Mouse (Mus musculus) midbrain, embryonic 13.5 days (tissue): ENCODE measurements around the gene Col13a1. TPM values are rescaled to one million over a fixed set of nuclear protein-coding genes. Genes with fewer than 3 reads are reported as not detected.

Source experiments
- ATAC-seq: fragments of 200-750 bp; cut with Nextera tagmentation; 2 replicates; pipeline ENCODE4 v1.8.0; 2017; ENCODE audit warnings: mild to moderate bottlenecking, moderate TSS enrichment, moderate library complexity
- H3K27ac ChIP-seq: fragments of 300-500 bp; sonication (generic); 2 replicates; pipeline ENCODE4 v1.5.1; 2015; ENCODE audit warnings: inconsistent platforms, mild to moderate bottlenecking, moderate library complexity
- H3K27me3 ChIP-seq: fragments of 300-500 bp; sonication (generic); 2 replicates; pipeline ENCODE4 v1.6.1; 2015; ENCODE audit warnings: mild to moderate bottlenecking, inconsistent platforms
- H3K36me3 ChIP-seq: fragments of 300-500 bp; sonication (generic); 2 replicates; pipeline ENCODE4 v1.6.1; 2015; ENCODE audit warnings: mild to moderate bottlenecking, inconsistent platforms
- H3K4me1 ChIP-seq: fragments of 300-500 bp; sonication (generic); replicated peaks from 2 replicates; pipeline ENCODE4 v1.6.1; 2015; ENCODE audit warnings: inconsistent platforms
- H3K4me2 ChIP-seq: fragments of 300-500 bp; sonication (generic); replicated peaks from 2 replicates; pipeline ENCODE4 v1.6.1; 2015; ENCODE audit warnings: moderate library complexity, mild to moderate bottlenecking, inconsistent platforms
- H3K4me3 ChIP-seq: fragments of 300-500 bp; sonication (generic); replicated peaks from 2 replicates; pipeline ENCODE4 v1.5.1; 2015; ENCODE audit warnings: mild to moderate bottlenecking, inconsistent platforms
- H3K9ac ChIP-seq: fragments of 300-500 bp; sonication (generic); replicated peaks from 2 replicates; pipeline ENCODE4 v1.6.1; 2015; ENCODE audit warnings: mild to moderate bottlenecking, inconsistent platforms
- H3K9me3 ChIP-seq: fragments of 300-500 bp; sonication (generic); 2 replicates; pipeline ENCODE4 v1.6.1; 2016; ENCODE audit warnings: mild to moderate bottlenecking, inconsistent platforms
- WGBS: fragments of 180-500 bp; shearing (Covaris S2); methylation state at CpG from one replicate; pipeline ENCODE4 v1.1.7; 2015; 5-methylcytosine and 5-hydroxymethylcytosine counted together
- polyA plus RNA-seq: library from polyadenylated mRNA; unstranded; fragments of >200 nt; fragmentation: Nextera tagmentation; extraction: Ambion mirVana; gene quantifications from 2 replicates; pipeline ENCODE4 v1.2.1, GENCODE M21; 2015

Gene Col13a1
- polyA plus RNA-seq, 1 experiment from 2014 or later, result 1.2 TPM

DNA sequence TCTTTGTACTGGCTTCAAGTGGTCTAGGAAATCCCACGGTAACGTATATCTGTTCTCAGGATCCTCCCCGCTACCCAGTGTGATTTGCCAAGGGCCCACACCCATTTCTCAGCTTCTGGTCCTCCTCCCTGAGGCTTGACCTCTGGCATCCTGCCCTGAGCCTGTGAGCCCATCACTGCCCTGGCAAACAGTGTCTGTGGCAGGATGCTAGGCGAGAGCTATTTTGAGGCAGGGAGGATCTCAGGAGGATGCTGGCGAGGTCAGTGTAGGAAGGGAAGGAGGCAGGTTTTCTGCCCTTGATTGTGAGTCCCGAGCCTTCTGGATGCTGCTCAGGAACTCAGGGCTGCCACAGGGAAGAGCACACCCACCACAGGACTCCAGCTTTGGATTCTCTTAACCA lies 22.2 kb downstream of the Col13a1 start:
- no peak overlapping the region for H3K9ac ChIP-seq
- H3K4me2 ChIP-seq, result no peak overlapping the region
- H3K9me3 ChIP-seq, result no peaks in the 10 kb centered on the region
- no peaks in the 10 kb centered on the region for H3K4me1 ChIP-seq
- no peak overlapping the region for H3K27ac ChIP-seq
- H3K36me3 ChIP-seq, result no peaks in the 10 kb centered on the region
- H3K4me3 ChIP-seq, result no peak overlapping the region
- 77% methylated on average over 6 of the region's 6 CpGs for WGBS
- no peak for ATAC-seq
- H3K27me3 ChIP-seq, result no peaks in the 10 kb centered on the region

DNA sequence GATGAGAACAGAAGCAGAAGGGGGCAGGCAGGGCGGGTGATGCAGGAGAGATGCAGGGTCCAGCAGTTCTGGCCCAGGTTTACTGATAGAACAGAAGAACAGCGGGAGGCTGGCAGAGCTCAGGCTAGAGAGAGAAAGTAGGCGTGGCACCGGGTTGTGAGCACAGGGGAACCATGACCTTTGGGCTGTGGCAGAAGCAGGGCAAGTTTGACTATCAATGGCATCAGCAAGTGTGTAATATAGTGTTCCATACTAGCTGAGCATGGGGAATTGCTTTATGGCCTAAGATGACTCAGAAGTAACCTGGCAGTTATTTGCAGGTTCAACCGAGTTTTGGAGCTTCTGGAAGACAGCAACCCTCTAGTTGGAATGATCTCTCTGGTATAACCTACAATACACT lies 25.0 kb downstream of the Col13a1 start:
- no peak for ATAC-seq
- no peak overlapping the region for H3K4me2 ChIP-seq

DNA sequence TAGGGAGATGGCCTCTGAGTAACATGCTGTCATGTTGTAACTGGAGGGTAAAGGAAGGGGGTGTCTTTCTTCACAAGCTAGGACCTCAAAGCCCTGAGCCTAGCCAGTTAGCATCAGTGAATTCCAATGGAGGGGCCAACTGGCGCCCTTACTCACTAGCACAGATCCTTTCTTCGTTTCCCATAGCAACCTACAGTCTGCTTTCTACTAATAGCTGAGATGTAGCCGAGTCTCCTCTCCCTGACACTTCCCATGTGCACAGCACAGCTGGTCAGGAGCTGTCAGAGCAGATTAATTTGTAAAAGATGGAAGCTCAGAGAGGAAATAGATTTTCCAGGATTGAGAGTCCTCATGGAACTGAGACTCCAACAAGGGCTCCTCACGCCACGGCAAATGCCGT lies 29.4 kb downstream of the Col13a1 start:
- Histone ChIP-seq H3K4me2 (no peak overlapping the region), H3K4me3 (no peak overlapping the region), H3K9ac (no peak overlapping the region), H3K9me3 (no peaks in the 10 kb centered on the region), H3K27ac (0 out of 2 replicates have a peak overlapping the region, but pooled peaks have one; percentile 10), H3K27me3 (no peaks in the 10 kb centered on the region), H3K4me1 (peaks cover 10% of the 10 kb centered on the region), H3K36me3 (no peaks in the 10 kb centered on the region)
- peak; percentile 58; the same call in 1 of the 2 replicates for ATAC-seq
- WGBS, result 47% methylated on average over 6 of the region's 6 CpGs

More for the DNA sequence above, 25.0 kb downstream of the Col13a1 start:
- H3K36me3 ChIP-seq, result no peaks in the 10 kb centered on the region
- no peak overlapping the region for H3K27ac ChIP-seq
- no peak overlapping the region for H3K9ac ChIP-seq
- no peaks in the 10 kb centered on the region for H3K27me3 ChIP-seq
- no peak overlapping the region for H3K4me3 ChIP-seq
- H3K4me1 ChIP-seq, result peaks cover 10% of the 10 kb centered on the region
- no peaks in the 10 kb centered on the region for H3K9me3 ChIP-seq
- 53% methylated on average over 5 of the region's 5 CpGs for WGBS

DNA sequence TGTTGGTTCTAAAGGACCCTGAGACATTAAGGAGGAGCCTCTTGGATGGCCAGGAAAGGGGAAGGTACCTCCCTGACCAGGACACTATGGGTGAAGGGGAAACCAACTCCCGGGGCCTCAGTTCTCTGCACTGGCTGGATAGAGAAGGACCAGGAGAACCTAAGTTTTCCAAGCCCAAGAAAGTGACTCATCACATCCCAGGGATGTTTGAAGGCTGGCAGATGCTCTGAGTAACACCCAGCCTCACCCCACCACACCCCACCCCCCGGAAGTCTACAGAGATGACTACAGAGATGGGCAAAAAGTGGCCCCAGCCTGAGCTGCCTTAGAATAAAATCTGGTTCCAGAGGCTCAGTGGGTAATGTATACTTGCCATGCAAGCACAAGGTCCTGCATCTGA lies 34.5 kb downstream of the Col13a1 start:
- Histone ChIP-seq H3K27ac (no peak overlapping the region), H3K27me3 (no peaks in the 10 kb centered on the region)
- WGBS, result 87% methylated on average over 2 of the region's 2 CpGs

DNA sequence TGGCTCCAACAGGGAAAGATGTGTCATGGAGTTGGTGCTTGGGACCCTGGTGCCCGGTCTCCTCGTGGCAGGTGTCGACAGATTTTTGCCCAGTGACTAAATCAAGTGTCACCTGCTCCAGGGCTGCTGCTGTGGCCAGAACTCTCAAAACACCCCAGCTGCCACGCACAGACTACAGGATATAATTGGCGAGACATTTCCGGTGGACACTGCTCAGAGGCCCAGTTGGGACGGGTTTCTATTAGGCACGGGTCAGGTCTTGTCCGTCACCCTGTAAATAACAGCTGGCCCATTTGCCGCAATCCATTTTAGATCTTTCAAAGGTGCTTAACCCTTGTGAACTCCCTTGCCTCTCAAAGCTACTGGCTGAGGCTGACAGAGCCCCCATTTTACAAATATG lies 35.4 kb downstream of the Col13a1 start:
- no peak overlapping the region for H3K4me2 ChIP-seq
- H3K4me1 ChIP-seq, result no peaks in the 10 kb centered on the region
- H3K36me3 ChIP-seq, result no peaks in the 10 kb centered on the region
- 0 out of 2 replicates have a peak, but pooled peaks cover 2% of the 10 kb centered on the region for H3K27me3 ChIP-seq
- no peak for ATAC-seq
- no peak overlapping the region for H3K4me3 ChIP-seq
- 61% methylated on average over 10 of the region's 10 CpGs for WGBS
- no peaks in the 10 kb centered on the region for H3K9me3 ChIP-seq
- H3K9ac ChIP-seq, result no peak overlapping the region
- no peak overlapping the region for H3K27ac ChIP-seq

More for the DNA sequence above, 34.5 kb downstream of the Col13a1 start:
- Histone ChIP-seq H3K4me3 (no peak overlapping the region), H3K4me1 (peaks cover 3% of the 10 kb centered on the region; the same call in 1 of the 2 replicates), H3K9me3 (no peaks in the 10 kb centered on the region), H3K4me2 (no peak overlapping the region), H3K9ac (no peak overlapping the region), H3K36me3 (no peaks in the 10 kb centered on the region)
- ATAC-seq, result no peak

DNA sequence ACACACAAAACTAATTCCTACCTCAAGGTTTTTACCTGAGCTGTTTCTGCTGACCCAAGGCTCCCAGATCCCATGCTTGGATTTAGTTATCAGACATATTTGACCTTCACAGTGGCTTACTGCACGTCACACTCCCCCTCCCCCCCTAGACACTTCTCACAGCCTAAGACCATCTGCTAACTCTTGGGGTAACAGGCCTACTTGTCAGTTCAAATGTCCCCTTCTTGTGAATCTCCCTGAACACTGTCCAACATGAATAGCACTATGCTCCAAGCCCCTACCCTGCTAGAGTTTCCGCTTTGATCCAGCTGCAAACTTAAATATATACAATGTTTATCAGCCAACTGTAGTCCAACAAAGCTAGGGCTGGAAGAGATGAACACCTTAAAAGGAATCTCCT lies 36.2 kb downstream of the Col13a1 start:
- no peaks in the 10 kb centered on the region for H3K36me3 ChIP-seq
- H3K4me1 ChIP-seq, result no peaks in the 10 kb centered on the region
- no peak for ATAC-seq
- no peaks in the 10 kb centered on the region for H3K9me3 ChIP-seq
- no peak overlapping the region for H3K4me3 ChIP-seq
- H3K27me3 ChIP-seq, result peaks cover 3% of the 10 kb centered on the region
- no peak overlapping the region for H3K9ac ChIP-seq
- H3K4me2 ChIP-seq, result no peak overlapping the region
- H3K27ac ChIP-seq, result no peak overlapping the region
- 72% methylated on average over 2 of the region's 2 CpGs for whole genome bisulfite sequencing

DNA sequence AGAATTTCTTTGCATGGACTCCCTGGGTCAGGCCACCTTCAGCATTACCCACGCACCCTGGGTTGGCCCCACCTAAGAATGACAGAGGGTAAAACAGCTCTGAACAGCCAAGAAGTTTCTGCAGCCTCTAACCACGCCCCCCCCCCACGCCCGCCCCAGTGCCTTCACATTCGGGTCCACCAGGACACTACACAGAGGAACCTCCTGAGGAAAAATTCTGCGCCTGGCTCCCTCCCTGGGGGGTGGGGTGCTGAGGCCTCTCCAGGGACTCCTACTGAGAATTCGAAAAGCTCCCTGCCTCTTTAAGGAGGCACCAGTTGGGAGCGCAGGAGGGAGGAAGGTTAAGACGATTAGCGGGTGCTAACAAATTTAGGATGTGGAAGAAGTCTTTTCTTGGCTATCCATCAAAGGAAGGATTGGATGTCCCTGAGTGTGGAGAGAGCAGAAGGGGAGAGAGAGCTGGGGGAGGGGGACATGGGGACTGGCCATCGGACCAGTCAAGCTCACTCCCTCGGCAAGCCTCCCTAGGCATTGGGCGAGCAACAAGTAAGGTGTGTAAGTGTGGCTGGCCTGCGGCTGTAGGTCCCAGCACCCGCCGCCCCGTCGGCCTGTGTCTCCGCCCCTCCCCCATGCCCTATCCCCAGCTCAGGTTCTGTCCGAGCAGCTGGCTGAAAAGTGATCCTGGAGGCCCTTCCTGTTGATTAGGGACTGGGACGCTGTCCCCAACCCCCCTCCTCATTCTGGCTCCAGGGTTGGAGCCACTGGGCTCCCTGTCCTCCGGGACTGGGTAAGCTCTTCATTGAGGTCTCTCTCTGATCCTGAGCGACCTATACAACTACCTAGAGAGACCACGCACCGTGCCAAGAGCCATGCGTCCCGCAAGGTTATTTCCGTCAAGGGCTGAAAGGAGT lies 42.4 kb downstream of the Col13a1 start:
- peak; percentile 50; the same call in 1 of the 2 replicates for ATAC-seq
- H3K4me1 ChIP-seq, result peaks cover 16% of the 10 kb centered on the region
- H3K27me3 ChIP-seq, result peaks cover 32% of the 10 kb centered on the region
- H3K9ac ChIP-seq, result 0 out of 2 replicates have a peak overlapping the region, but pooled peaks have one; percentile 8
- H3K27ac ChIP-seq, result no peak overlapping the region
- H3K36me3 ChIP-seq, result no peaks in the 10 kb centered on the region
- peak overlapping the region; percentile 48 for H3K4me2 ChIP-seq
- WGBS, result 2% methylated on average over 28 of the region's 28 CpGs
- H3K9me3 ChIP-seq, result no peaks in the 10 kb centered on the region
- peak overlapping the region; percentile 10; the same call in 1 of the 2 replicates for H3K4me3 ChIP-seq

DNA sequence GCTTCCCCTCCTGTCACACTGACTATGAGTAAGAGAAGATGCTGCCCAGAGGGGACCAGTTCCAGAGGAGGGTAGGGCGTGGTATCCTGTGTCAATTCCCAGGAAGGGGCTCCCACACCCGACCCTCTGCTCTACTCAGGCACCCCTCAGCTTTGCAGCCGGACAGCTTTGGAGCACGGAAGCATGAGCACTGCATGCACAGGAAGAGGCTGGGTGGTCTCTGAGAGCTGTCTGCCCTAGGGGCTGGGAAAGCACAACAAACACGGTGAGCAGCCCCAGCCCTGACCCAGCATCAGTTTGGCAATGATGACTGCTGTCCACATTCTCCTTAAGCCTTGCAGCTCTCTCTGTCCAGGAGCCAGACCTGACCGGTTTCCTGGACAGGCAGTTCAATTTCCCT lies 47.2 kb downstream of the Col13a1 start:
- ATAC-seq, result no peak
- Histone ChIP-seq H3K4me2 (no peak overlapping the region), H3K27ac (no peak overlapping the region), H3K27me3 (peaks cover 21% of the 10 kb centered on the region), H3K36me3 (no peaks in the 10 kb centered on the region), H3K4me3 (no peak overlapping the region), H3K9me3 (no peaks in the 10 kb centered on the region), H3K9ac (no peak overlapping the region), H3K4me1 (peaks cover 17% of the 10 kb centered on the region)
- 75% methylated on average over 6 of the region's 6 CpGs for WGBS

DNA sequence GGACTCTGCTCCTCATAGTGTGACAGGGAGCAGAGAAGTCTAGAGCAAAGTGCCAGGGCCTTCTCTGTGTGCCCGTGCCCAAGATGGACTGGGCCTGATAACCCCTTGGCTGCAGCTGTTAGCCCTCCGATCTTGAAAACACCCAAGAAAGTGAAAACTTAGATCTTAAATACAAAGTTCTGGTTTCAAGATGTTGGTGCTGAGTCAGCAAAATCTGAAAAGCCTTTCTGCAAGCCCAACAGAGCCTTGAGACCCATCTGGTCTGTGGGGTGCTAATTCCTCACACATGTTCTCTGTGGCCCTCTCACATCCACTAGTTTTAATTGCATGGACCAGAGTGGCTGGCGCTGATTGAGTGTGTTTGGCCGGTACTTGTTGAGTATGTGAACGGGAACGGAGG lies 49.0 kb downstream of the Col13a1 start:
- WGBS, result 86% methylated on average over 6 of the region's 6 CpGs
- Histone ChIP-seq H3K4me3 (no peak overlapping the region), H3K27me3 (peaks cover 3% of the 10 kb centered on the region), H3K36me3 (no peaks in the 10 kb centered on the region), H3K27ac (no peak overlapping the region), H3K4me2 (no peak overlapping the region), H3K4me1 (peaks cover 9% of the 10 kb centered on the region; the same call in 1 of the 2 replicates), H3K9me3 (no peaks in the 10 kb centered on the region), H3K9ac (no peak overlapping the region)
- no peak for ATAC-seq

DNA sequence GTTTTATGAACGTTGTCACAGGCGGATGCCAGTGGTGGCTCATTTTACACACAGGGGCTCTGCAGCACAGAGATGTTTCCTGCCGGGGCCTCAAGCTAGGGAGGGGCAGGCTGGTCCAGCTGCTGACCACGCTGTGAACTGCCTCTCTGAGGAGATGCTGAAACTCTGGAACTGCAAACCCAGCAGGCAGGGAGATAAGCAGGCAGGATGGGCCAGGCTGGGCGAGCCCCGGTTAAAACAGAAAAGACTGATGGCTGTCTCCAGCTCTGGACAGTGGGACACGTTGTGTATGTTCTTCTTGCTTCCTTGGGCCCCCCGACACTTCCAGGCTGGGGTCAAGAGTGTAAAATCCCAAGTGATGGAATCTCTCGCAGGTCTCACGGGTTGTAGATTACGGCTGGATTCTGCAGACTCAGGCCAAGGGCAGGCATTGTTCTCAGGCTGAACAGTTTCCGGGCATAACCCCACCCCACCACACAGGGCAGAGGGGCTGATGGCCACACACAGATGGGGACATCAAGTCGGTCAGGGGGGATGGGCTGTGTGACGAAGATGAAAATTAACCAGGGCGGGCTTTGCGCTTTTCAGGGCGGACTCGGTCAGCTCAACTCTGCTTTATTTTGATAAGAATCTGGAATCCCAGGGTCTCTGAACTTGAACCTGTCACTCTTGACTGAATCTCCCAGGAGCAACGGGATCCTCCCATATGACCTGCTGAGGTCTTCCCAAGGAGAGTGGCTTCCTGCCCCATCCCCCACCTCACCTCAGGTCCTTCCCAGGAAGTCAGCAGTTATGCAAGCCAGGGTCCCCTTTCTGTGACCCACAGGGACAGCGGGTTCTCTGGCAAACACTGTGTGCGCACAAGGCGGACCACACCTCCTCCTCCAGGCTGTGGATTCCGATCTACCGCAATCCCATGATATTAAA lies 49.9 kb downstream of the Col13a1 start:
- Histone ChIP-seq H3K4me3 (no peak overlapping the region), H3K9me3 (no peaks in the 10 kb centered on the region), H3K9ac (0 out of 2 replicates have a peak overlapping the region, but pooled peaks have one; percentile 10), H3K36me3 (no peaks in the 10 kb centered on the region), H3K4me2 (peak overlapping the region; percentile 24), H3K27me3 (0 out of 2 replicates have a peak, but pooled peaks cover 2% of the 10 kb centered on the region), H3K27ac (no peak overlapping the region), H3K4me1 (peaks cover 9% of the 10 kb centered on the region; the same call in 1 of the 2 replicates)
- ATAC-seq, result no peak
- 11% methylated on average over 24 of the region's 24 CpGs for WGBS

DNA sequence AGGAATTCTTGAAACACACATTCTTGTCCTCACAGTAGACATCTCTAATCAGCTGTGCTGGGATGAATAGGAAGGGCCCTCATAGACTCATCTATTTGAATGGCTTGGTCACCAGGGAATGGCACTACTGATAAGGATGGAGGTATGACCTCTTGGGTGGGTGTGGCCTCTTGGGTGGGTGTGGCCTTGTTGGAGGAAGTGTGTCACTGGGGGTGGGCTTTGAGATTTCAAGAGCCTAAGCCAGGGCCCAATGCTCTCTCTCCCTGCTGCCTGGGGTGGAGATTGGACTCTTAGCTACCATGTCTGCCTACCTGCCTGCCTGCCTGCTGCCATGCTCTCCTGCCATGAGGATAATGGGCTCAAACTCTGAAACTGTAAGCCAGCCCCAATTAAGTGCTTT lies 53.2 kb downstream of the Col13a1 start:
- no peak overlapping the region for H3K9ac ChIP-seq
- peaks cover 14% of the 10 kb centered on the region for H3K4me1 ChIP-seq
- H3K36me3 ChIP-seq, result no peaks in the 10 kb centered on the region
- ATAC-seq, result no peak
- no peak overlapping the region for H3K27ac ChIP-seq
- no peak overlapping the region for H3K4me2 ChIP-seq
- H3K27me3 ChIP-seq, result 0 out of 2 replicates have a peak, but pooled peaks cover 2% of the 10 kb centered on the region
- H3K9me3 ChIP-seq, result no peaks in the 10 kb centered on the region
- H3K4me3 ChIP-seq, result no peak overlapping the region
